Mouse (Mus musculus) stomach, postnatal 0 days (tissue): ENCODE results near the gene Coq2. TPM values are rescaled to one million over a fixed set of nuclear protein-coding genes. Genes with fewer than 3 reads are reported as not detected.
A peak's percentile ranks its signal among the peaks of the same experiment; 100 is the strongest.

Experiments used
- ATAC-seq: fragments of 200-750 bp; cut with Nextera tagmentation; 2 replicates; pipeline ENCODE4 v1.8.0; 2017; ENCODE audit not compliant: low FRiP score, low TSS enrichment
- DNase-seq: peaks from one replicate; pipeline ENCODE4 v3.0.0-alpha.2; 2016; ENCODE audit warnings: low spot score
- H3K27ac ChIP-seq: fragments of 300-500 bp; sonication (generic); replicated peaks from 2 replicates; pipeline ENCODE4 v1.5.1; 2014; ENCODE audit warnings: mild to moderate bottlenecking, control low read depth
- H3K27me3 ChIP-seq: fragments of 300-500 bp; sonication (generic); 2 replicates; pipeline ENCODE4 v1.6.1; 2014; ENCODE audit warnings: low read length; ENCODE audit not compliant: control insufficient read depth, insufficient read depth
- H3K36me3 ChIP-seq: fragments of 300-500 bp; sonication (generic); 2 replicates; pipeline ENCODE4 v1.6.1; 2014; ENCODE audit warnings: low read length, mixed read lengths; ENCODE audit not compliant: control insufficient read depth, insufficient read depth
- H3K4me1 ChIP-seq: fragments of 300-500 bp; sonication (generic); replicated peaks from 2 replicates; pipeline ENCODE4 v1.6.1; 2014; ENCODE audit warnings: antibody characterized with exemption; ENCODE audit not compliant: control insufficient read depth, insufficient read depth
- H3K4me2 ChIP-seq: fragments of 300-500 bp; sonication (generic); replicated peaks from 2 replicates; pipeline ENCODE4 v1.6.1; 2014; ENCODE audit warnings: low read depth, mild to moderate bottlenecking, control low read depth, moderate library complexity
- H3K4me3 ChIP-seq: fragments of 300-500 bp; sonication (generic); 2 replicates; pipeline ENCODE4 v1.5.1; 2014; ENCODE audit warnings: low read depth, low read length, control low read depth
- H3K9ac ChIP-seq: fragments of 300-500 bp; sonication (generic); 2 replicates; pipeline ENCODE4 v1.6.1; 2014; ENCODE audit warnings: mild to moderate bottlenecking, low read length, control low read depth, mixed read lengths
- H3K9me3 ChIP-seq: fragments of 300-500 bp; sonication (generic); 2 replicates; pipeline ENCODE4 v1.6.1; 2016; ENCODE audit warnings: low read length; ENCODE audit not compliant: control insufficient read depth
- CTCF ChIP-seq: IDR thresholded peaks from 2 replicates; pipeline ENCODE4 v1.5.1; 2016; ENCODE audit warnings: antibody characterized with exemption, low read depth, mild to moderate bottlenecking, moderate library complexity
- EP300 ChIP-seq: optimal IDR thresholded peaks from 2 replicates; pipeline ENCODE3; 2016; ENCODE audit warnings: antibody characterized with exemption
- WGBS: fragments of 180-500 bp; shearing (Covaris S2); extraction: QIAGEN DNeasy Blood & Tissue Kit; methylation state at CpG from one replicate; pipeline ENCODE4 v1.1.7; 2014; 5-methylcytosine and 5-hydroxymethylcytosine counted together
- polyA plus RNA-seq: library from polyadenylated mRNA; unstranded; fragments of >200 nt; fragmentation: Nextera tagmentation; extraction: Ambion mirVana; gene quantifications from 2 replicates; pipeline ENCODE4 v1.2.1, GENCODE M21; 2015

The Coq2 gene
- polyA plus RNA-seq, 1 experiment from 2014 or later, result 52.1 TPM

DNA sequence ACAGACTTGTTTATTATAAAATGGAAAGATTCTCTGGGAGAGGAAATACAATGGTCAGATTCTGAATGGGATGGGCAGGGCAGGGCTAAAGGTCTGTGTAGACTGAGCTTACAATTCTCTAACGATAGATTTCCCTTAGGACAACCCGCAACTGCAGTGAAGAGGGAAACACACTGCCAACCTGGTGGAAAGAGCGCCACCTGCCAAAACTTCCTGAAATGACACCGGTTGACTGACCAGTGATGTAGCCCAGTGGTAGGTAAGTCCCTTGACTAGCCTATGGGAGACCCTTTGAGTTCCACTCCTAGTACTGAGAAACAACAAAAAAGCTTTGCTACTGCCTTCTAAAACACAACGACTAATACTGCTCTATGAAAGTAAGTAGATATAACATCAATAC, 3.5 kb downstream of the Coq2 start:
- Histone ChIP-seq H3K4me1 (no peaks in the 10 kb centered on the region), H3K9ac (no peak overlapping the region), H3K27me3 (no peaks in the 10 kb centered on the region), H3K9me3 (no peaks in the 10 kb centered on the region), H3K4me3 (no peak overlapping the region), H3K27ac (no peak overlapping the region), H3K36me3 (no peaks in the 10 kb centered on the region), H3K4me2 (no peak overlapping the region)
- WGBS, result 11% methylated on average over 5 of the region's 5 CpGs
- DNase-seq, result peak; percentile 83
- TF ChIP-seq CTCF (peak; percentile 76), EP300 (no peak)
- ATAC-seq, result peak; percentile 57

DNA sequence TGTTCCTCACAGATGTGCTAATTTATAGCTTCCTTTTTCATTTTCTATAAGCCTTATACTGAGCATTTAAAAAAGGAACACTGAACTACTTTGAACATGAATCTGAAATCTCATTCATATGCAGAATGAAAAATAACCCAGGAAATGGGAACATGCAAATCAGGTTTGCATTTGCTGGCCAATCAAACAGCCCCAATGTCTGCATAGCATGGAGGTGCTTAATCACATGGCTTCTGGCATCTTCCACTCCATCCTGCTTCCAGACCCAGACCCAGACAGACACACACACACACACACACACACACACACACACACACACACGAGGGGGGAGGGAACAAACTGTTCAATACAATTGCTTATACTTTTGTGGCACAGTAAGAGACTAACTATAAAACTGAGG, 8.0 kb downstream of the Coq2 start:
- no peaks in the 10 kb centered on the region; the same call in 1 of the 2 replicates for H3K36me3 ChIP-seq
- H3K4me2 ChIP-seq, result no peak overlapping the region
- no peak for ATAC-seq
- no peak for DNase-seq
- H3K4me1 ChIP-seq, result no peaks in the 10 kb centered on the region
- TF ChIP-seq EP300 (no peak), CTCF (no peak)
- no peaks in the 10 kb centered on the region for H3K9me3 ChIP-seq
- H3K4me3 ChIP-seq, result no peak overlapping the region
- no peak overlapping the region for H3K27ac ChIP-seq
- no peak overlapping the region for H3K9ac ChIP-seq
- no peaks in the 10 kb centered on the region for H3K27me3 ChIP-seq
- 100% methylated on average over 1 of the region's 1 CpGs for WGBS

DNA sequence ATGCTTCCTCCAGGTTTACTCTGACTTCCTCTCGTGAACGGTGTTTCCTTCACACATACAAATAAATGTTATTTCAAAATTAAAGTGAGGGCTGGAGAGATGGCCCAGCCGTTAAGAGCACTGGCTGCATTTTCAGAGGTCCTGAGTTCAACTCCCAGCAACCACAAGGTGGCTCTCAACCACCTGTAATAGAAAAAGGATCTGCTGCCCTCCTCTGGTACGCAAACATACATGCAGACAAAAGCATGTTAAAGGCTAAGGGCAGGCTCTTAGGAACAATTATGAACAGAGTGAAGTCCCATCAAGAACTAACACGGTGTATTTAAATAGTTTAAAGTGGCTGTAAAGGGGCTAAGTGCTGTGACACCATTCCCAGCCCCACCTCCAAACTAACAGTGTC, 11.1 kb downstream of the Coq2 start:
- 39% methylated on average over 5 of the region's 5 CpGs for WGBS
- DNase-seq, result peak; percentile 49

DNA sequence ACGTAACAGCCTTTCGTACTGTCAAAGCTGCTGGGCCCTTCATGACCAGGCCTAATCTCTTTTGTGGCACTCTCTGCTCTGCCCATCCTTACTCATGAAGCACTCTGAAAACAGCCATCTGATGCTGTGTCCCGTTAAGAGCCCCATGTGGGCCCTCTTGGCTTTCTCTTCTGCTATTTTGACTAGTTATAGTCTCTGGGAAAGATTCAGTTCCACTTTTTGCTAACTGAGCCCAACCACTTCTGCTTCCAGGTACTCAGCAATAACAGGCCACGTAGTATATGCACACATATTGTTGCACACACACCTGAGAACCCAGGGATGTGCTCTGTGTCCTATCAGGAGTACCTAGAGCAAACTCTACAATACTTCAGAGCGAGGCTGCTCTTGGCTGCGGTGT, 11.9 kb downstream of the Coq2 start:
- no peak for ATAC-seq

More for the DNA sequence above, 11.1 kb downstream of the Coq2 start:
- H3K4me2 ChIP-seq, result no peak overlapping the region
- H3K4me1 ChIP-seq, result no peaks in the 10 kb centered on the region
- no peak for TF ChIP-seq EP300
- TF ChIP-seq CTCF, result peak; percentile 98
- peaks cover 9% of the 10 kb centered on the region for H3K36me3 ChIP-seq
- no peak overlapping the region for H3K27ac ChIP-seq
- no peaks in the 10 kb centered on the region for H3K27me3 ChIP-seq
- no peaks in the 10 kb centered on the region for H3K9me3 ChIP-seq
- no peak overlapping the region for H3K9ac ChIP-seq
- no peak overlapping the region for H3K4me3 ChIP-seq
- ATAC-seq, result peak; percentile 46

GRCm38 (mm10) chr5:100658460-100658859, 16.5 kb downstream of the Coq2 start:
- Histone ChIP-seq H3K9me3 (no peaks in the 10 kb centered on the region), H3K27me3 (no peaks in the 10 kb centered on the region), H3K4me2 (no peak overlapping the region), H3K27ac (no peak overlapping the region), H3K4me3 (no peak overlapping the region), H3K36me3 (peaks cover 19% of the 10 kb centered on the region; the same call in 1 of the 2 replicates), H3K4me1 (no peaks in the 10 kb centered on the region), H3K9ac (no peak overlapping the region)
- no peak for TF ChIP-seq EP300
- TF ChIP-seq CTCF, result no peak
- DNase-seq (no peak), ATAC-seq (no peak)
- WGBS, result 62% methylated on average over 6 of the region's 6 CpGs

More for the DNA sequence above, 11.9 kb downstream of the Coq2 start:
- Histone ChIP-seq H3K4me3 (no peak overlapping the region), H3K27me3 (no peaks in the 10 kb centered on the region), H3K4me1 (no peaks in the 10 kb centered on the region), H3K27ac (no peak overlapping the region), H3K4me2 (no peak overlapping the region), H3K9ac (no peak overlapping the region), H3K9me3 (no peaks in the 10 kb centered on the region), H3K36me3 (peaks cover 10% of the 10 kb centered on the region)
- no peak for DNase-seq
- TF ChIP-seq CTCF (no peak), EP300 (no peak)
- 94% methylated on average over 6 of the region's 6 CpGs for WGBS

DNA sequence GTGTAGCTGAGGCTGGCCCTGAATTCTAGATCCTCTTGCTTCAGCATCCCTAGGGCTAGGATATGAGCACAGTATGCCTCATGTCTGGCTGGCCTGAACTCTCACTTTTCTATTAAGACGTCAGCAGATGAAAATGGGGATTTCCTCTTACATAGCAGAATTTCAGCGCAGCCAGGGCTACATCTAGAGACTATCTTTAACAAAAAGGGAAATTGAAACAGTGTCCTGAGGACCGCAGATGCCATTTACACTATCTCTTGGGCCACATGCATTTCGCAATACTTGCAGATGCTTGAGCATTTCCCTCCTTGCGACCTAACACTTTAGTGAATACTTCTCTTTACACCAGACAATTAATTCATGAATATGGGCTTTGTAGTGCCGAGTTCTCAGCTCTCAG, 18.6 kb downstream of the Coq2 start:
- TF ChIP-seq CTCF (no peak), EP300 (no peak)
- Histone ChIP-seq H3K4me1 (no peaks in the 10 kb centered on the region), H3K27ac (no peak overlapping the region), H3K27me3 (no peaks in the 10 kb centered on the region), H3K9ac (no peak overlapping the region), H3K36me3 (peaks cover 19% of the 10 kb centered on the region; the same call in 1 of the 2 replicates), H3K4me2 (no peak overlapping the region), H3K9me3 (no peaks in the 10 kb centered on the region), H3K4me3 (no peak overlapping the region)
- WGBS, result 89% methylated on average over 6 of the region's 6 CpGs
- DNase-seq (no peak), ATAC-seq (no peak)
